Mouse (Mus musculus): ENCODE data around the gene Gucy2c. TPM values are rescaled to one million over a fixed set of nuclear protein-coding genes. Genes with fewer than 3 reads are reported as not detected.

Gene Gucy2c
- polyA plus RNA-seq, 1 experiment from 2014 or later = 0.40 TPM

DNA sequence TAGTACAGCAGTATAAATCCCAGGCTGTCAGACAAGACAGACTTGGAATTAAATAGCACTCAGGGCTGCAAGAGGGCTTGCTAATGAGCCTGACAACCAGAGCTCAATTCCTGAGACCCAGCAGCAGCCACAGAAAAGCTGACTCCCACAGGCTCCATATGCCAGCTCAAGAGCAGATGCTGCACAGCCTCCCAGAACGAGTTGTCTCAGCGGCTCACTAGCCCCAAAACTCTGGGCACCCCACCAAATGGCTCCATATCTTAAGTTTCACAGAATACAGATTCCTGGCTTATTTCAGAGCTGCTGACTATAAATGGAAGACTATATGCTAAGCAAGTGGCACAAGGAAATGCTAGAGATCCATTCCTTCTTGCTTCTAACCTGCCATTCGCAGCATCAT lies 36.0 kb upstream of the Gucy2c start:
- Histone ChIP-seq H3K36me3 (ENCODE audit: control insufficient read depth, insufficient read depth, low read length) (peaks cover 39% of the 10 kb centered on the region), H3K9me3 (ENCODE audit: control insufficient read depth, low read length) (no peaks in the 10 kb centered on the region), H3K4me1 (ENCODE audit: control insufficient read depth, insufficient read depth, low read length) (no peaks in the 10 kb centered on the region), H3K4me3 (ENCODE audit: low read depth, low read length) (no peak overlapping the region), H3K4me2 (ENCODE audit: low read depth) (no peak overlapping the region), H3K27ac (ENCODE audit: low read depth, low read length) (no peak overlapping the region), H3K9ac (ENCODE audit: low read length) (no peak overlapping the region), H3K27me3 (ENCODE audit: control insufficient read depth, insufficient read depth, low read length) (no peaks in the 10 kb centered on the region)
- ATAC-seq (ENCODE audit: insufficient read depth, low FRiP score, low TSS enrichment) = no peak
- 97% methylated on average over 3 of the region's 3 CpGs for WGBS
- DNase-seq (ENCODE audit: low spot score) = no peak

DNA sequence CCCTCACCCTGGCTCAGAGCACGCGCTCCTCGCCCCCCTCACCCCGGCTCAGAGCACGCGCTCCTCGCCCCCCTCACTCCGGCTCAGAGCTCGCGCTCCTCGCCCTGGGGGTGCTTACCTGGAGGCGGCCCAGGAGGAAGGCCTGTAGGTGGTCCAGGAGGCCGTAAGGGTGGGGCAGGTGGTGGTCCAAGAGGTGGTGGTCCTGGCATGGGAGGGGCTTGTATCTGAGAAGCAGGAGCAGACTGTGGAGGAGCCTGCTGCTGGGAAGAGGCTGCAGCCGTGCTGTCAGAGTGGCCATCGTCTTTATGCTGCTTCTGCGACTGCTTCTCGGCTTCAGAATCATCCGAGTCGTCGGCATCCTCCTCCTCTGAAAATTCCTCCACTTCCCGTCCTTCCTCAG lies 35.3 kb upstream of the Gucy2c start:
- Histone ChIP-seq H3K9me3 (ENCODE audit: control insufficient read depth, low read length) (no peaks in the 10 kb centered on the region), H3K27me3 (ENCODE audit: control insufficient read depth, insufficient read depth, low read length) (no peaks in the 10 kb centered on the region), H3K4me1 (ENCODE audit: control insufficient read depth, insufficient read depth, low read length) (no peaks in the 10 kb centered on the region), H3K36me3 (ENCODE audit: control insufficient read depth, insufficient read depth, low read length) (peaks cover 39% of the 10 kb centered on the region), H3K9ac (ENCODE audit: low read length) (no peak overlapping the region), H3K27ac (ENCODE audit: low read depth, low read length) (no peak overlapping the region), H3K4me3 (ENCODE audit: low read depth, low read length) (no peak overlapping the region), H3K4me2 (ENCODE audit: low read depth) (no peak overlapping the region)
- ATAC-seq (ENCODE audit: insufficient read depth, low FRiP score, low TSS enrichment) (no peak), DNase-seq (ENCODE audit: low spot score) (no peak)
- WGBS = 97% methylated on average over 21 of the region's 21 CpGs

DNA sequence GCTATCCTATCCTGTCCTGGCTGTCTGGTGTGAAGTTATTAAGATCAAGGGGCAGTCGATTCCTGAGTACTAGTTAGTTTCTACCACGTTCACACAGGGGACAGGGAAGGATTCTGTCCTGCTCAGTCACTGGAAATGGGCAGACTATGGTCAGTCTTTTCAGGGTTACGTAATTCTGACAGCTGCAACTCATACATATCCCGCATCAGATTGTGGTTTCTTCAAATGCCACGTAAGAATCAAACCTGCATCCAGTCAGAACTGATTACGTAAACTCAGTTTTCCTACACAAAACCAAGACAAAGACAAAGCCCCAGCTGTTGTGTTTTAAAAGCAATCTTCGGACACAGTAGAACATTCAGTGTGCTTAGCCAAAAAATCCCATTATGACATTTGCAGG lies 33.8 kb upstream of the Gucy2c start:
- Histone ChIP-seq H3K27me3 (ENCODE audit: control insufficient read depth, insufficient read depth, low read length) (no peaks in the 10 kb centered on the region), H3K4me2 (ENCODE audit: low read depth) (no peak overlapping the region), H3K4me3 (ENCODE audit: low read depth, low read length) (no peak overlapping the region), H3K9me3 (ENCODE audit: control insufficient read depth, low read length) (no peaks in the 10 kb centered on the region), H3K4me1 (ENCODE audit: control insufficient read depth, insufficient read depth, low read length) (no peaks in the 10 kb centered on the region), H3K27ac (ENCODE audit: low read depth, low read length) (no peak overlapping the region), H3K9ac (ENCODE audit: low read length) (no peak overlapping the region), H3K36me3 (ENCODE audit: control insufficient read depth, insufficient read depth, low read length) (peaks cover 30% of the 10 kb centered on the region)
- DNase-seq (ENCODE audit: low spot score) (no peak), ATAC-seq (ENCODE audit: insufficient read depth, low FRiP score, low TSS enrichment) (no peak)
- WGBS = 96% methylated on average over 7 of the region's 7 CpGs

DNA sequence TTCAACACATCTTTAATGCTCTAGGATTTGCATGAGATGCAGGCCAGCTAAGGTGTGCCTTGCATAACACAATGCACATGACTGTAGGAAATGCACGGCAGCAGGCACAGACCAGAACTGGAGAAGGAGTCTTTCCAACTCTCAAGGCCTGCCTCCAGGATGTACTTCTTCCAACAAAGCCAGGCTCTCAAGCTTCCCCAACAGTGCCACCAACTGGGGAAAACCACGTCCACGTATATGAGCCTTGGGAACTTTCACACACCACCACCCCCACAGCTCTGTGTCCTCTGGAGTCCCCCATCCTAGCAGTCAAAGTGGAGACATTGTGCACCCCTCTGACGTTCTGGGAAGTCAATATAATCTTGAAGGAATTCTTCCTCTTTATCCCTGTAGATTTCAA lies 31.6 kb upstream of the Gucy2c start:
- Histone ChIP-seq H3K4me1 (ENCODE audit: control insufficient read depth, insufficient read depth, low read length) (peaks cover 5% of the 10 kb centered on the region; the same call in 1 of the 2 replicates), H3K9me3 (ENCODE audit: control insufficient read depth, low read length) (no peaks in the 10 kb centered on the region), H3K36me3 (ENCODE audit: control insufficient read depth, insufficient read depth, low read length) (peaks cover 23% of the 10 kb centered on the region), H3K4me3 (ENCODE audit: low read depth, low read length) (no peak overlapping the region), H3K4me2 (ENCODE audit: low read depth) (no peak overlapping the region), H3K27ac (ENCODE audit: low read depth, low read length) (no peak overlapping the region), H3K9ac (ENCODE audit: low read length) (no peak overlapping the region), H3K27me3 (ENCODE audit: control insufficient read depth, insufficient read depth, low read length) (no peaks in the 10 kb centered on the region)
- ATAC-seq (ENCODE audit: insufficient read depth, low FRiP score, low TSS enrichment) (no peak), DNase-seq (ENCODE audit: low spot score) (no peak)
- 46% methylated on average over 4 of the region's 4 CpGs for WGBS

DNA sequence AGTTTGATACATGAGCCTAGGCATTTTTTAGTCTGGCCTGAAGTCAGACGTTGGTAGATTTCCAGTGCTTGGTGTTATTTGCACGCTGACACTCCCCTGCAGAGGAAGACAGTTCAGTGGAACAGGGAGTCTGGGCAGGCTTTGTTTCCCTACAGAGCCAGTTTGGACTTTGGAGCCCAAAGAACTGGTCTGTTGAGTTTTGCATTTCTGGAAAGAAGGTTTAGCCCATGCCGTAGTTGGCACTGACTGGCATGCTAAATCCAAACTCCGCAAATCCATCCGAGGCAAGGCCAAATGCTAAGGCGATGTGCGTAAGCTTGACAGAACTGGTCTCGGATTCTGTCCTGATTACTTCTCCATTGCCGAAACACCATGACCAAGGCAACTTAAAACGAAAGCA lies 29.6 kb upstream of the Gucy2c start:
- H3K4me1 ChIP-seq (ENCODE audit: control insufficient read depth, insufficient read depth, low read length) = peaks cover 5% of the 10 kb centered on the region; the same call in 1 of the 2 replicates
- no peak for DNase-seq (ENCODE audit: low spot score)
- peaks cover 17% of the 10 kb centered on the region for H3K36me3 ChIP-seq (ENCODE audit: control insufficient read depth, insufficient read depth, low read length)
- H3K9ac ChIP-seq (ENCODE audit: low read length) = no peak overlapping the region
- H3K27ac ChIP-seq (ENCODE audit: low read depth, low read length) = no peak overlapping the region
- no peak overlapping the region for H3K4me2 ChIP-seq (ENCODE audit: low read depth)
- WGBS = 90% methylated on average over 10 of the region's 10 CpGs
- H3K4me3 ChIP-seq (ENCODE audit: low read depth, low read length) = no peak overlapping the region
- no peak for ATAC-seq (ENCODE audit: insufficient read depth, low FRiP score, low TSS enrichment)
- no peaks in the 10 kb centered on the region for H3K27me3 ChIP-seq (ENCODE audit: control insufficient read depth, insufficient read depth, low read length)
- H3K9me3 ChIP-seq (ENCODE audit: control insufficient read depth, low read length) = no peaks in the 10 kb centered on the region

DNA sequence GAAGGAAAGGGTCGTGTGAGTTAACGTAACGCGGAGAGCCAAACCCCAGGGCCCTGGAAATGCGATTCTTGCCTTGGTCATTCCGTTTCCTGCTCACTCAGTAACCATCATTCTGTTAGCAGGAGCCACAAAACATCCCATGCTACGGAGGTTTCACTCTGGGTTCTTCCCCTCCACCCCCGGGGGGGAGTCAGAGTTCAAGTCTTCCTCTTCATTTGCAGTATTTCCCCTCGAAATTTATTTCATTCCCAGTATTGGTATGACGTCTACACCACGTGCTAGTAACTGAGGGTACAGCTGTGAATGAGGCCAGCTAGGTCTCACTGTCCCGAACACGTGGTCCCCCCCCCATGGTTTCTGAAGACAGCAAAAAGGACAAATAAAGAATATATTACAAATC lies 28.1 kb upstream of the Gucy2c start:
- H3K4me1 ChIP-seq (ENCODE audit: control insufficient read depth, insufficient read depth, low read length) = peaks cover 5% of the 10 kb centered on the region; the same call in 1 of the 2 replicates
- DNase-seq (ENCODE audit: low spot score) (no peak), ATAC-seq (ENCODE audit: insufficient read depth, low FRiP score, low TSS enrichment) (no peak)
- WGBS = 76% methylated on average over 13 of the region's 13 CpGs
- H3K9ac ChIP-seq (ENCODE audit: low read length) = no peak overlapping the region
- H3K36me3 ChIP-seq (ENCODE audit: control insufficient read depth, insufficient read depth, low read length) = peaks cover 11% of the 10 kb centered on the region
- no peak overlapping the region for H3K27ac ChIP-seq (ENCODE audit: low read depth, low read length)
- H3K4me3 ChIP-seq (ENCODE audit: low read depth, low read length) = no peak overlapping the region; the same call in 1 of the 2 replicates
- H3K9me3 ChIP-seq (ENCODE audit: control insufficient read depth, low read length) = no peaks in the 10 kb centered on the region
- H3K27me3 ChIP-seq (ENCODE audit: control insufficient read depth, insufficient read depth, low read length) = no peaks in the 10 kb centered on the region
- peak overlapping the region; percentile 93; the same call in 1 of the 2 replicates for H3K4me2 ChIP-seq (ENCODE audit: low read depth)

DNA sequence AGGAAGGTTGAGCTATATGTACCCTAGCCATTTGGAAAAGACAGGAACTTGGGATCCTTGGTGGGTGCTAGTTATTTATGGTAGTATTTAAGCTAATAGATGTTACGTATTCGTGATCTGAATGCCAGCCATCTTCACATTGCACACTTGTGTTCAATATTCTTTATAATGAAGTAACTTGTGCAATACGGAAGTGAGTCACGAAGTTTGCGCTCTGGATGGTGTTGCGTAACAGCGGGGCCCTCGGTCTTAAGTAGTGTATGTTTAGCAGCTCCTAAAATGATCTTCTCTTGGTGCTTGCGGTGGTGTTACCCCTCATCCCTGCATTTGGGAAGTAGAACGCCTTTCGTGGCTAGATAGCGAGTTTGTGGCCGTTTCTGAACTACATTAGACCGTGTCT lies 27.5 kb upstream of the Gucy2c start:
- Histone ChIP-seq H3K9ac (ENCODE audit: low read length) (peak overlapping the region; percentile 68; the same call in 1 of the 2 replicates), H3K27me3 (ENCODE audit: control insufficient read depth, insufficient read depth, low read length) (no peaks in the 10 kb centered on the region), H3K4me2 (ENCODE audit: low read depth) (peak overlapping the region; percentile 93), H3K4me3 (ENCODE audit: low read depth, low read length) (peak overlapping the region; percentile 67), H3K4me1 (ENCODE audit: control insufficient read depth, insufficient read depth, low read length) (peaks cover 5% of the 10 kb centered on the region; the same call in 1 of the 2 replicates), H3K27ac (ENCODE audit: low read depth, low read length) (no peak overlapping the region), H3K36me3 (ENCODE audit: control insufficient read depth, insufficient read depth, low read length) (peaks cover 8% of the 10 kb centered on the region; the same call in 1 of the 2 replicates), H3K9me3 (ENCODE audit: control insufficient read depth, low read length) (no peaks in the 10 kb centered on the region)
- ATAC-seq (ENCODE audit: insufficient read depth, low FRiP score, low TSS enrichment) = no peak
- no peak for DNase-seq (ENCODE audit: low spot score)
- 38% methylated on average over 14 of the region's 14 CpGs for WGBS

DNA sequence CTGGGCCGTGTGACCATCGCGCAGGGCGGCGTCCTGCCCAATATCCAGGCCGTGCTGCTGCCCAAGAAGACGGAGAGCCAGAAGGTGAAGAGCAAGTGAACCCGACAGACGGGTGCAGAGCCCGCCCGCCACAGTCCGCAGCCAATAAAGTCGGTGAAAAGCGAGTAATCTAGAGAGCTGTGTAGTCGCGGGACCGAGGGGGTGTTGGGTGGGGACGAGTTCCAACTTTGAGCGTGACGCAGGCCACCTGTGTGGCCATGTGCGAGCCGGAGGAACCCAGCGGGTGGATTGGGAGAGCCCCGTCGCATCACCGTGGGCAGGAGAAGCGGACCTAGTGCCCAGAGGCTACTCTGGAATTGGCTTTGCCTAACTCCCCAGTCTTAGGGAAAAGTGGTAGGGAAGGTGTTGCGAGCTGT lies 27.1 kb upstream of the Gucy2c start:
- no peaks in the 10 kb centered on the region for H3K27me3 ChIP-seq (ENCODE audit: control insufficient read depth, insufficient read depth, low read length)
- under 1% methylated on average over 28 of the region's 28 CpGs for WGBS
- peaks cover 5% of the 10 kb centered on the region; the same call in 1 of the 2 replicates for H3K4me1 ChIP-seq (ENCODE audit: control insufficient read depth, insufficient read depth, low read length)
- DNase-seq (ENCODE audit: low spot score) (no peak), ATAC-seq (ENCODE audit: insufficient read depth, low FRiP score, low TSS enrichment) (peak; percentile 1; the same call in 1 of the 2 replicates)
- H3K4me2 ChIP-seq (ENCODE audit: low read depth) = peak overlapping the region; percentile 93
- H3K36me3 ChIP-seq (ENCODE audit: control insufficient read depth, insufficient read depth, low read length) = peaks cover 5% of the 10 kb centered on the region; the same call in 1 of the 2 replicates
- peak overlapping the region; percentile 68 for H3K9ac ChIP-seq (ENCODE audit: low read length)
- H3K4me3 ChIP-seq (ENCODE audit: low read depth, low read length) = peak overlapping the region; percentile 67
- no peak overlapping the region for H3K27ac ChIP-seq (ENCODE audit: low read depth, low read length)
- no peaks in the 10 kb centered on the region for H3K9me3 ChIP-seq (ENCODE audit: control insufficient read depth, low read length)

DNA sequence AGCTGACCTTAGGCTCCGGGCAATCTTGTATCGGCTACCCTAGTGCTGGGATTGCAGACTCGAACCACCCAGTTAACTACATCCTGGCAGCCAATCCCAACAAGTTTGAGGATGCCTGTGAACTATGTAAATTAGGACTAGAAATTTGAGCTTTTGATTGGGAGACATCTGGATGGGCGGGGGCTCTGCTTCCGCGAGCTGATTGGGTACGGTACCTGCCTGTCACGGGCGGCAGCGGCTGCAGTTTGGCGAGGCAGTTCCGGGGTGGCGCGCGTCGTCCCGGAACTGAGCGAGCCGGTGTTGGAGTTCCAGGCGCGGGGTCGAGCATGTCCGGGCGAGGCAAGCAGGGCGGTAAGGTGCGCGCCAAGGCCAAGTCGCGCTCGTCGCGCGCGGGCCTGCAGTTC lies 26.5 kb upstream of the Gucy2c start, which contains the start of gene H2afj:
Gene H2afj, plus strand, starts transcription at position 231 of the 404 bp plus-strand sequence.
- peak; percentile 97 for DNase-seq (ENCODE audit: low spot score)
- Histone ChIP-seq H3K4me3 (ENCODE audit: low read depth, low read length) (peak within 1 kb of the TSS; percentile 67), H3K4me2 (ENCODE audit: low read depth) (peak within 1 kb of the TSS; percentile 93), H3K27ac (ENCODE audit: low read depth, low read length) (no peak within 1 kb of the TSS), H3K36me3 (ENCODE audit: control insufficient read depth, insufficient read depth, low read length) (peaks cover 3% of the 10 kb centered on the region; the same call in 1 of the 2 replicates), H3K9me3 (ENCODE audit: control insufficient read depth, low read length) (no peaks in the 10 kb centered on the region), H3K9ac (ENCODE audit: low read length) (peak within 1 kb of the TSS; percentile 68), H3K4me1 (ENCODE audit: control insufficient read depth, insufficient read depth, low read length) (peaks cover 5% of the 10 kb centered on the region; the same call in 1 of the 2 replicates), H3K27me3 (ENCODE audit: control insufficient read depth, insufficient read depth, low read length) (no peaks in the 10 kb centered on the region)
- peak; percentile 87 for ATAC-seq (ENCODE audit: insufficient read depth, low FRiP score, low TSS enrichment)
- WGBS = under 1% methylated on average over 34 of the region's 34 CpGs
